Mouse (Mus musculus) kidney, adult 9 months (tissue): ENCODE measurements around the gene Vmn2r93.

Experiments used
- DNase-seq: peaks from one replicate; pipeline ENCODE4 v3.0.0; 2022

Vmn2r93 gene

GRCm38 (mm10) chr17:18297799-18298198 lies at the start of gene Vmn2r93:
Gene Vmn2r93, plus strand, starts transcription at chr17:18298099.
- DNase-seq, result no peak

GRCm38 (mm10) chr17:18277656-18278055 lies 20.2 kb upstream of the Vmn2r93 start, which contains the start of gene Vmn2r94:
Gene Vmn2r94, minus strand, starts transcription at chr17:18277756.
- no peak for DNase-seq

GRCm38 (mm10) chr17:18323031-18323430 lies 25.1 kb downstream of the Vmn2r93 start:
- DNase-seq, result no peak

GRCm38 (mm10) chr17:18360007-18360406 lies 62.1 kb downstream of the Vmn2r93 start:
- DNase-seq, result no peak

- no peak for DNase-seq
Observed at GRCm38 (mm10) chr17:18360602-18361001, 62.7 kb downstream of the Vmn2r93 start.
